Mouse (Mus musculus) frontal cortex, adult (tissue): Measurements from ENCODE around the gene Unc5c.
A peak's percentile ranks its signal among the peaks of the same experiment; 100 is the strongest.

Experiments
- ATAC-seq: cut with Nextera tagmentation; 2 replicates; pipeline ENCODE4 v1.9.2; 2017; ENCODE audit warnings: mild to moderate bottlenecking, moderate library complexity, mixed read lengths; ENCODE audit not compliant: low TSS enrichment

Gene Unc5c

DNA sequence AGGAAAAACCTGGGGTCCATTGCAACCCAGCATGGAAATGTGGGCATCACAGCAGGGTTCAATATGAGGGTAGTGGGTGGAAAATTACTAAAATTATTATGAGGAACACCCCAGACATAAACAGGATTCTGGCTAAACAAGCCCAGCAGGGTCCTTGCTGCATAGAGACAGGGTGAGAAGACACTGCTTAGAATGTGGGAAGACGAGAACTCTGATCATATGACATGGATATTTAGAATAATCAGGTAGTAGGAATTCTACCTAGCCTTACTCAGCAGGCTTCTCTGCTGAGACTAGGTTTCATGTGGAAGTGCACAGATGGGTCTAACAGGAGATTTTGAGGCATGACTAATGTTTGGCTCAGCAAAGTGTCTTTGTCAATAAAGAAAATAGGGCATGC is 131.9 kb downstream of the Unc5c start:
- no peak for ATAC-seq

- no peak for ATAC-seq
Observed at GRCm38 (mm10) chr3:141597974-141598373, 133.0 kb downstream of the Unc5c start.

DNA sequence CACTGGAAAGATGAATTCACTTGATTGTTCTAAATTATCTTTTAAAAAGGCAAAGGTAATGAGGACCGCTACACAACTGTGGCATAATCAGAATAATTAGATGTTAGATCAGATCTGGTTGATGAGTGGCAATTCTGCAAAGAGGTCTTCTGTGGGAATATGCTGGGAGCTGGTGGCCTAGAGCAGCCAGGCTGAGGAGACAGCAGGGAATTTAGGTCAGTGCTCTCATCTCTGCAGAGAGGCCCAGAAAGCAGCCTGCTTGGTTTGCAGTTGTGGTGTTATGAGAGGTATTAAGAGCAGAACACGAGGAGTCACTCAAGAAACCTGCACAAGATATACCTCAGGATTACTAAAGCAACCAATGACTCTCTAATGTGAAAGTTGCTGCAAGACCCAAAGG is 133.9 kb downstream of the Unc5c start:
- ATAC-seq, result peak; percentile 82

DNA sequence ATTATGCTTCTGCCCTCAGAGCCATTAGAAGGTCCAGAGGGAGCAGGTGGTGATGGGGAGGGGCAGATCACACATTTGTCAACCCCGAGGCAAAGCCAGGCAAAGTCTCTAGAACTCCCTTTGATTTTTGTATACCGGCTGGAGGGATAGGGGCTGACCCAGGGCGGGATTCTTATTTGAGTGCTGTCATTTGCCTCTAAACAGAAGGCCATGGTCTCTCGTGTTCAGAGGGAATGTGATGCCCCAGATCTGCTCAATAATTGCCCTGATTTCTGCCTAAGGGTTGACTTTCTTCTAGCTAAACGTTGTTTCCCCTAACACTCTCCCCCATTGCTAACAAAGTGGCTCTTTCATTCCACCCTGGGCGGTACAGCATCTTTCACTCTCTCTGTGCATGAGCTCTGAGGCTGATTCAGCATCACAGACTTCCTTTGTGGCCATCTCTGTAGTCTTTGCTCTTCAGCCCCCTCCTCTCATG is 136.1 kb downstream of the Unc5c start:
- ATAC-seq, result peak; percentile 44

GRCm38 (mm10) chr3:141616718-141617117 is 151.7 kb downstream of the Unc5c start:
- ATAC-seq, result peak; percentile 91

- 0 out of 2 replicates have a peak, but pooled peaks have one; percentile 32 for ATAC-seq
Observed at GRCm38 (mm10) chr3:141618675-141619074, 153.7 kb downstream of the Unc5c start.

- ATAC-seq, result no peak
Observed at GRCm38 (mm10) chr3:141621496-141621895, 156.5 kb downstream of the Unc5c start.

GRCm38 (mm10) chr3:141626935-141627638 is 162.1 kb downstream of the Unc5c start:
- peak; percentile 69 for ATAC-seq

DNA sequence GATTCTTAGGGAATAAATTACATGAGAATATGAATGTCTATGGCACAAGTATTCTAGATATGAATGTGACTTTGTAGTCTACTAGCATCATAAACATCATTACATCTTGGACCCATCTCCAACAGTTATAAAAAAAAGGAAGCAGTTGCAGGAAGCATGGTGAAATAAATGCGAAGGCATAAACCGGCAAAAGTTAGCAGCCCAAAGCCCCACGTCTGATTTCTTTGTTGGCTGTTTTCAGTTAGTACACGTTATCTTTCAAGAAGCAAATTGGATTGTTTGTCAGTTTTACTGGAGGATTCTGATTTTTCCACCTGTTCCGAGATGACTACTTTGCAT is 162.6 kb downstream of the Unc5c start:
- 0 out of 2 replicates have a peak, but pooled peaks have one; percentile 21 for ATAC-seq

DNA sequence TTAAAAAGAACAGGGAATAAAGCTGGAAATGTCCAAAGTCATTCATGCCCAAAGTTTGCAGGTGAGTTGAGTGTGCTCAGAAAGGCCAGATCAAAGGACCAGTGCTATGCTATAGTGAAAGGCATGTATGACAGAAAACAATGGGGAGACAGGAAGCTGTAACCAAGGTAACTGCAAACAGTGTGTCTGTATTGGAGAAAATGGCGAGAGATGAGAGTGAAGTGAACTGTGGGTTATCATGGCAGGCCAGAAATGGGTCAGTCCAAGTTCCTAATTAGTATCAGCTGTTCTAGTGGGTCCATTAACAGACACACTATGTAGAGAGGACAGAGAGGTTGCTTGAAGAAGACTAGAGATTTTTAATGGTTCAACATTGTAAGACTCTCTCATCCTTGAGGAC is 164.4 kb downstream of the Unc5c start:
- no peak for ATAC-seq

DNA sequence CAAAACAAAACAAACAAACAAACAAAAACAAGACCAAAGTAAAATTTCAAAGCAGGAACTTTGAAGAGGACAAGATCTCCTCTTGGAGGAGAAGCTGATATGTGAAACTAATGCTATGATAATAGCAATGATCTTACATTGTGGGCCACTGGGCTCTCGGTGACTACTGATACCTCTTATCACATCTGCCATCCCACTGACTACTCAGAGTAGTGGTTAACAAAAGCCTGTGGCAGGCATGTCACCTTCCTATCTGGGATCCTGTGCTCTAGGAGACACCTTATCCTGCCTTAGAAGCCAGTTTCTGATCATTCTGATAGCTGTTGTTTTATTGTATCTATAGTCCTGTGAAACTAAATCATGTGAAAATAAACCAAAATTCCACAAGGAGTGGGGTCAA is 172.9 kb downstream of the Unc5c start:
- no peak for ATAC-seq

GRCm38 (mm10) chr3:141644264-141644663 is 179.2 kb downstream of the Unc5c start:
- ATAC-seq, result no peak

GRCm38 (mm10) chr3:141646588-141646987 is 181.6 kb downstream of the Unc5c start:
- ATAC-seq, result no peak

DNA sequence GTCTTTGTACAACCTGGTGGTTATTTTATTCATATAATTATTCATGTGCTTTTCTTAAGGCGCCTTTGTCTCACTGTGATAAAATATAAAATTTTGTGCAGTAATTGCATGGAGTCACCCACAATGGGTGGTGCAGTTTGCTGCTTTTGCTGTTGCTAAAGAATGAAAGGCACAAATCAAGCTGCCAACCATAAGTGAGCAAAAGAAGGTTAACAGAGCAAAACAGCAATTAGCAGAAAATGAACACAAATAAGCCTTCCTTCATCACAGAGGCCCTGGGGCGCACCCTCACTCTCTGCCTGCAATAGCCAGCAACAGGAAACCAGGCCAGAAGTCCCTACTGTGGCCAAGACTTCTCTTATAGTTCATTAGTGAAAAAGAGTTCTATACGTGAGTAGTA is 185.6 kb downstream of the Unc5c start:
- no peak for ATAC-seq

DNA sequence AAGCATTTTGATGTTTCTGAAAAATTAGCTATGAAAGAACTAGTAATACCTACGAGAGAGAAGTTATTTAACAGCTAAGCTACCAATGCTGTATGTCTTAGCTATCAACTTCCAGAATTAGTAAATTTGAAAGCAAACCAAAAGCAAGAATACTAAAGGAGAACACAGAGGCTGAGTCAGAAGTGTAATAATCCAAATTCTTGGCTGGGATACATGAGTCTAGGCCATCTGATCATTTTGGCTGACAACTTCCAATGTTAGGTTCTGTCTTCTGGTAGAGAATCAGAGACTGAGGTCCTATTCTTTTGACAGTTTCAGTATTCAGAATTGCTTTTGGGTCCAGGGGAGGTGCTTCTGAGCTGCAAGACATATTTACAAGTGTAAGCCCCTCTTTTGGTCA is 188.9 kb downstream of the Unc5c start:
- peak; percentile 80 for ATAC-seq

- no peak for ATAC-seq
Observed at GRCm38 (mm10) chr3:141659041-141659789, 194.2 kb downstream of the Unc5c start.

DNA sequence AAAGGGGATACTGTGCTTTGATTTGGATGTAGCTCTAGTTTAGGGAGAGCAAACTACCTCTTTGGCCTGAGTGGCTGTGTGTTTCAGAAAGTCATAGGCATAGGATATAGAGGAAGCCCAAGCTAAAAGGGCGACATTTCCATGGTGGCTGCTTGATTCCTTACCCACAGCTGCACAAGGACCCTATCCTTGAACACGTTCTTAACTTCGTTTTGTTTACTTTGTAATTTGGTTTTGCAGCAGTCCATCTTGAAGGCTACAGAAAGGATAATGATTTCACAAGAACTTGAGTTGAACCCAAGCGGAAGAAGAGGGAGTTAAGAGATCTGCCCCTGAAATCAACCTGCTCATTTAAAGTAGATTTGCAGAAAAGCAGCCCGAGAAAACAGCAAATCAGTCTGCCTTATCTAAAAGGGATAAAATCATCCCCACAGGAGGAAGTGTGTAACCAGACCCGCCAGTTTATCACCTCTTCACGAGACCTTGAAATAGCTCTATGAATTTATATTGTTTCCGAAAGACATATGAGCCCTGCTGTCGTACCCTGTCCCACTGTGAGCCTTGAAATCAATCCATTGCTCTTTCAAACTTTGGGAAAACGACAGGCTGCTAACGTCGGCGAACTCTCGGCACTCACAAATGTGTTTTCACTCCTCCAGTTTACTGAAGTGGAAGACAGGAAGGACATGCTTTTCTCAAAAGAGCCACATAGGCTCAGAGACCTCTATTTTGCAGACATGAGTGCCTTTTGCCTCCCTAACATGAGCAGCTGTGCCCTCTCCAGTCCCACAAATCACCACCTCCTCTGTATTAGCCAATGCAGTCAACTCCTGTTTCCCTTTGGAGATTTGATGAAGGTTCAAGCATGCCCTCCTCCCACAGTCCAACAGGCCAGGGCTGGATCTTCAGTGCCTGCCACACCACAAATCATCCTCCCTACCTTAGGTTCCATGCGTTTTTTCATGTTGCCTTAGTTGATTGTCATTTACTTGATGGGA is 195.3 kb downstream of the Unc5c start:
- ATAC-seq, result no peak

- peak; percentile 43; the same call in 1 of the 2 replicates for ATAC-seq
Observed at GRCm38 (mm10) chr3:141689113-141689512, 224.1 kb downstream of the Unc5c start.

GRCm38 (mm10) chr3:141690676-141691075 is 225.7 kb downstream of the Unc5c start:
- ATAC-seq, result no peak

DNA sequence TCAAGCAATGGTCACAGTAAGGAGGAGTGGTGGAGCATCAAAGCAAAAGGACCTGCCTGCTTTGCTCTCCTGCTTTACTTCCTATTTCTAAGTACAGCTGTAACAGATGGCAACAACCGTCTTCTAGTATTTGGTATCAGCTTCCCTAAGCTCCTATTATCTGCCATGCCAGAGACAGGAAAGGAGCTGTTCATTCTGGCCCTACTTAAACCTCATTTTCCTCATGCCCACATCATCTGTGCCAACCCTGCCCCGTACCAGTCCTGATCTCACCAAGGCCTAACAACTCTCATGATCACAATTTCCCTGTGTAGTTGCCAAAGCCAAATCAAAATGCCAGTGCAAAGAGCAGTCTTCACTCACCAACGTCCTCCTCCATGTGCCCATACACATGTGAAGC is 226.4 kb downstream of the Unc5c start:
- ATAC-seq, result no peak

DNA sequence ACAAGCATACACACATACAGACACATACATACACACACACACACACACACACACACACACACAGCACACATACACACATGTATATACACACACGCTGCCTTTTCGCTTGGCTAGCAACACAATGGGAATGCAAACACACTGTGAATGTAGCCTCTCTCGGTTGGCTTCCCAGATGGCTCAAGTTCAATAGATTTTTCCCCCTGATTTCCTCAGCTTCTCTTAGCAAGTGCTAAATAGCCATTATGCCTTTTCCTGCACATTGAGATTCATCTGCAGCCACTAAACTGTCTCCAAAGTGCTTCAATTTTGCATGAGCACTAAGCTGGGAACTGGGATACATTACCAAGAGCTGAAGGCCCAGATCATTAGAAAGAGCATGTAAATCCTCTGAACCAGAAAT is 226.8 kb downstream of the Unc5c start:
- ATAC-seq, result no peak

- no peak for ATAC-seq
Observed at GRCm38 (mm10) chr3:141699177-141699576, 234.2 kb downstream of the Unc5c start.
